Mouse (Mus musculus) heart, adult 2 months (tissue): ENCODE results near the gene Cartpt. TPM values are rescaled to one million over a fixed set of nuclear protein-coding genes. Genes with fewer than 3 reads are reported as not detected.

ENCODE experiments used
- DNase-seq, 2 experiments: peaks; one replicate each; pipeline ENCODE4 v3.0.0; 2021
- H3K27ac ChIP-seq: fragments of 200-600 bp; 2 replicates; pipeline ENCODE4 v1.8.1; 2022
- H3K27me3 ChIP-seq: fragments of 200-500 bp; 2 replicates; pipeline ENCODE4 v1.6.1; 2012; ENCODE audit warnings: mild to moderate bottlenecking, low read length, inconsistent platforms, mixed read lengths; ENCODE audit not compliant: control insufficient read depth, insufficient read depth
- H3K36me3 ChIP-seq: fragments of 200-500 bp; 2 replicates; pipeline ENCODE4 v1.6.1; 2012; ENCODE audit warnings: low read length, inconsistent platforms; ENCODE audit not compliant: control insufficient read depth, insufficient read depth
- H3K4me1 ChIP-seq: fragments of 200-500 bp; 2 replicates; pipeline ENCODE4 v1.6.1; 2011; ENCODE audit warnings: low read length; ENCODE audit not compliant: control insufficient read depth, insufficient read depth
- H3K4me3 ChIP-seq: fragments of 200-600 bp; 2 replicates; pipeline ENCODE4 v1.8.1; 2022
- H3K79me2 ChIP-seq: fragments of 200-500 bp; replicated peaks from 2 replicates; pipeline ENCODE4 v1.6.1; 2012; ENCODE audit warnings: mild to moderate bottlenecking, inconsistent platforms, low read length, moderate library complexity, mixed read lengths; ENCODE audit not compliant: control insufficient read depth, insufficient read depth
- H3K9ac ChIP-seq: fragments of 200-500 bp; 2 replicates; pipeline ENCODE4 v1.6.1; 2012; ENCODE audit warnings: low read depth, mild to moderate bottlenecking, control low read depth, inconsistent platforms, low read length, mixed read lengths
- CTCF ChIP-seq: fragments of 200-600 bp; IDR thresholded peaks from 2 replicates; pipeline ENCODE4 v1.8.1; 2022; ENCODE audit warnings: antibody characterized with exemption, mild to moderate bottlenecking, moderate library complexity
- EP300 ChIP-seq: fragments of 200-500 bp; IDR thresholded peaks from 2 replicates; pipeline ENCODE4 v1.6.1; 2011; ENCODE audit warnings: low read depth, low read length, control low read depth; ENCODE audit not compliant: insufficient read depth
- POLR2A ChIP-seq: fragments of 200-500 bp; IDR thresholded peaks from 2 replicates; pipeline ENCODE4 v1.6.1; 2011; ENCODE audit warnings: mild to moderate bottlenecking, low read depth, low read length, control low read depth; ENCODE audit not compliant: insufficient read depth
- WGBS: fragments of 180-500 bp; shearing (Covaris S2); methylation state at CpG from one replicate; pipeline ENCODE4 v1.1.7; 2018; 5-methylcytosine and 5-hydroxymethylcytosine counted together
- intact Hi-C: fragments of 180-260 bp; cut with DNase I; formaldehyde crosslinking; loops from one replicate; pipeline ENCODE4 v1.15.1; 2025
- polyA plus RNA-seq: library from polyadenylated mRNA; depleted of rRNA; stranded (reverse); fragments of >200 nt; gene quantifications from 2 replicates; pipeline ENCODE4 v1.2.3, GENCODE M21; 2012
- total RNA-seq, 2 experiments: library from RNA; stranded (reverse); gene quantifications; 2 replicates each; pipeline ENCODE4 v1.2.3; 2021

The Cartpt gene
- total and polyA plus RNA-seq, 3 experiments: 0.25 to 0.41 (median 0.26) TPM

DNA sequence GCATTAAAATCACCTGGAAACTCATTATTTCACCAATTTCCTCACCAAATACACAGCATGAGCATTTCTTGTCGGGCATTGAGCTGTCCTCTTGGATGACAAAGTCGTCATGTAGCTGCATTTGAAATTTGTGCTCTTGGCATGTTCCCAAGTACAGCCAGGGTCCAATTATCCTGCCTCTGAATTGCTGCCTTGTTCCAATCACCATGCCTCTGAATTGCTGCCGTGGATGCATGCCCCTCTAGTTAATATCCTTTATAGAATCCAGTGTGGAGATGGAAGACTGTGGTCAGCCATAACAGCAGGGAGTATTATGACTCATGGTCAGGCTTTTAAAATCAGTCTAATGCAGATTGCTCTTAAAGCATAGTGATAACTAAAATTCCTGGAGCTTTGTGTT, 36.9 kb upstream of the Cartpt start:
- 49% methylated on average over 3 of the region's 3 CpGs for WGBS
- Histone ChIP-seq H3K9ac (no peak overlapping the region), H3K4me1 (no peaks in the 10 kb centered on the region), H3K36me3 (no peaks in the 10 kb centered on the region), H3K27ac (no peak overlapping the region), H3K79me2 (no peaks in the 10 kb centered on the region), H3K27me3 (no peaks in the 10 kb centered on the region), H3K4me3 (no peak overlapping the region)
- intact Hi-C loops: no loop called here
- TF ChIP-seq EP300: no peak
- no peak for DNase-seq

- Histone ChIP-seq H3K79me2 (no peaks in the 10 kb centered on the region), H3K4me3 (no peak overlapping the region), H3K9ac (no peak overlapping the region), H3K36me3 (no peaks in the 10 kb centered on the region), H3K27me3 (no peaks in the 10 kb centered on the region), H3K4me1 (no peaks in the 10 kb centered on the region), H3K27ac (no peak overlapping the region)
- intact Hi-C loops: no loop called here
- DNase-seq: no peak
- TF ChIP-seq EP300: no peak
- TF ChIP-seq CTCF: no peak
- no peak for TF ChIP-seq POLR2A
- WGBS: 50% methylated on average over 1 of the region's 1 CpGs
Measured at GRCm38 (mm10) chr13:99932406-99932805, 31.5 kb upstream of the Cartpt start.

- DNase-seq: no peak
- Histone ChIP-seq H3K4me1 (no peaks in the 10 kb centered on the region), H3K9ac (no peak overlapping the region), H3K4me3 (no peak overlapping the region), H3K36me3 (no peaks in the 10 kb centered on the region), H3K27ac (no peak overlapping the region), H3K79me2 (no peaks in the 10 kb centered on the region), H3K27me3 (no peaks in the 10 kb centered on the region)
- no peak for TF ChIP-seq EP300
- no peak for TF ChIP-seq CTCF
- TF ChIP-seq POLR2A: no peak
- 89% methylated on average over 6 of the region's 6 CpGs for WGBS
- intact Hi-C loops: no loop called here
Measured at GRCm38 (mm10) chr13:99931502-99931901, 30.6 kb upstream of the Cartpt start.

- no peak overlapping the region for H3K27ac ChIP-seq
- H3K4me3 ChIP-seq: no peak overlapping the region
- H3K4me1 ChIP-seq: no peaks in the 10 kb centered on the region
- no peaks in the 10 kb centered on the region for H3K79me2 ChIP-seq
- no peaks in the 10 kb centered on the region; the same call in 1 of the 2 replicates for H3K27me3 ChIP-seq
- H3K9ac ChIP-seq: no peak overlapping the region
- intact Hi-C loops: no loop called here
- TF ChIP-seq CTCF (no peak), POLR2A (no peak), EP300 (no peak)
- no peak for DNase-seq
- WGBS: 86% methylated on average over 5 of the region's 5 CpGs
- no peaks in the 10 kb centered on the region for H3K36me3 ChIP-seq
Measured at GRCm38 (mm10) chr13:99926249-99926648, 25.4 kb upstream of the Cartpt start.

DNA sequence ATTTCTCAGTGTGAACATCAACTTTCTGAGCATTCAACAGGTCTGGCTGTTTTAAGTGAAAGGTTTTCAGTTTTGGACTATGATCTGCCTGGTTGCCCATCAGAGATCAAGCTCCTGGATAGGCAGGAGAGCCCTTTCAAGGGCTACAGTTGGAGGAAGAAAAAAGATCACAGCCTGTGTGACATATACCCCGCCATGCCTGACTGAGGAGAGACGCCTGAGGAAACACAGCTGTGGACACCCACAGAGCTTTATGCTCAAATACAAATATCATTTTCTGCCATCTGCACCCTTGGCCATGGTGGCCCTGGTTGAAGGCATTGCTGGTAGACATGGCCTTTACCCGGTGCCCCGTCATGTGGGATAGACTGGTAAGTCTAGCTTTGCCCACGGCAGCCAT, 14.7 kb upstream of the Cartpt start:
- Histone ChIP-seq H3K27me3 (no peaks in the 10 kb centered on the region), H3K79me2 (no peaks in the 10 kb centered on the region), H3K4me1 (no peaks in the 10 kb centered on the region), H3K27ac (no peak overlapping the region), H3K9ac (no peak overlapping the region), H3K4me3 (no peak overlapping the region), H3K36me3 (no peaks in the 10 kb centered on the region)
- TF ChIP-seq CTCF (no peak), POLR2A (no peak), EP300 (no peak)
- DNase-seq: no peak
- 79% methylated on average over 5 of the region's 5 CpGs for WGBS
- intact Hi-C loops: no loop called here

DNA sequence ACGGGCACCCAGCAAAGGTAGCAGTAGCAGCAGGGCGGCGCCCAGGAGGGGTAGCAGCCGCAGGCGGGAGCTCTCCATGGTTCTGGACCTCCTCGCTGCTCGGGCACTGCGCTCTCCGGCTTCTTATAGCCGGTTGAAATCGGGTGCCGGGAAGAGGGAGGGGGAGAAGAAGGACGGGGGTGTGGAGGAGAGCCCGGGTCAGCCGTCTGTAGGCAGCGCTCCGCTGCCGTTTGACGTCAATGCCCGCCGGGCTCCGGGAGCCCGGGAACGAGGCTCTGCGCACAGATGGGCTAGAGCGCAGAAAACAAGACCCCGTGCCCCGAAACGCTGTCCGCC, 366 bp downstream of the Cartpt start:
- DNase-seq: peak; percentile 8 to 36
- Histone ChIP-seq H3K27me3 (peaks cover 5% of the 10 kb centered on the region; the same call in 1 of the 2 replicates), H3K9ac (no peak overlapping the region), H3K79me2 (no peaks in the 10 kb centered on the region), H3K4me3 (no peak overlapping the region), H3K4me1 (no peaks in the 10 kb centered on the region), H3K36me3 (no peaks in the 10 kb centered on the region), H3K27ac (no peak overlapping the region)
- intact Hi-C loops: no loop called here
- TF ChIP-seq POLR2A (no peak), EP300 (no peak), CTCF (no peak)
- 2% methylated on average over 30 of the region's 30 CpGs for WGBS
